ENCODE assay signal across 18 mouse cellular contexts in the genomic region with DNA sequence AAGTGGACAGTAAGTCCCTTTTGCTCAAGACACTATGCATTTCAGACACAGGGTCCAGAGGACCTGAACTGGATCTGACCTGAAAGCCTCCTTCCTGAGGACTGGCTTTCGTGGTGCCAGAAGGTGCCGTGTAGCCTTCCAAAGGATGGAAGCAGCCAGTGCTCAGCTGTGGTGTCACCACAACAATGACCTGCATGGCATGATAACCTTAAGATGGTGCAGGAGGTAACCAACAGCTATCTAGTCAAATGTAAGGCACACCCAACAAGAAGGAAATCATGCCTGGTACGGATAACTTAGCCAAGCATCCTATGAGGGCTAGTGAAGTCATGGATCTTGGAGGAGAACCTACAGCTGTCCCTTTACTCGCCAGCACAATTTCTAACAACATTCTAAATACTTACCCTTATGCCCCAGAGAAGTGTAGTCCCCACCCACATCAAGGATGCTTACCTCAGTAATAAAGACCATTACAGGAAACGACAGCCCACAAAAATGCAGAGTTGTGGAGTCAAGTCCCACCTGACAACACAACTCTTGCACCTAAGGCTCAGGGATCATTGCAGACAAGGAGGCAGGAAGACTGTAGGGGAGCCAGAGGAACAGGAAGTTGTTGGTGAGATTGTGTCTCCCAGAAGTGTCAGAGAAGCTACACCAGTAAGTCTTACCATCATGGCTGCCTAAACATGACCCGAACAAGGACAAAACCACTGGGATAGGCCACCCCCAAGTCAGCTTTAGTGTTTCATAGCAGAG. TPM values are rescaled to one million over a fixed set of nuclear protein-coding genes. Genes with fewer than 3 reads are reported as not detected.
A peak's percentile ranks its signal among the peaks of the same experiment; 100 is the strongest.
DNase-seq lines count a peak whose midpoint lies in the region; ATAC-seq lines count a peak whose summit lies in the region.
"Had no signal": no experiment of that assay in that cellular context is flagged by ENCODE, and none has a peak within 500 bp of the region (broad histone marks: within the 10 kb centered on the region; RNA-seq: fewer than 3 reads in every experiment).

No protein-coding gene starts in this region.

- DNase-seq in thymus, postnatal 0 days (ENCODE audit: low spot score): peak; percentile 42
- no peak for DNase-seq in thymus, postnatal 10 days (ENCODE audit: low spot score in 2 of 2)
- no peak for DNase-seq in cerebellum, postnatal 10 days
- no peak for DNase-seq in left cerebral cortex, postnatal 25 days (ENCODE audit: low spot score in 2 of 2)
- DNase-seq in MN1 (ENCODE audit: low spot score): no peak
- DNase-seq: adrenal gland, adult 2 months; adrenal gland, postnatal 25 days; B cell, adult 2 months; cerebellum, adult 2 months; cerebellum, postnatal 14 days; gastrocnemius, postnatal 10 days; heart, adult 2 months; heart, postnatal 14 days had no signal

- intact Hi-C loops in left cerebral cortex, postnatal 25 days (cut with DNase I): no loop called here

- ATAC-seq in common myeloid progenitor, adult 5-6 weeks (replicated peaks; ENCODE audit: low read depth, poor library complexity, severe bottlenecking): 0 out of 2 replicates have a peak, but pooled peaks have one; percentile 11
- ATAC-seq in megakaryocyte progenitor cell, adult 5-6 weeks (replicated peaks; ENCODE audit: poor library complexity): peak; percentile 70
- ATAC-seq: forebrain, embryonic 16.5 days; hindbrain, postnatal 0 days had no signal

RNA-seq across cellular contexts. Expression of gene Prkch, which starts 40.9 kb away (rescaled TPM):
- polyA plus RNA-seq in thymus, postnatal 0 days (2015; fragmentation: Nextera tagmentation; extraction: Ambion mirVana): 37.1 and 40.4 TPM in 2 replicates
- 15.9 and 18.0 TPM in 2 replicates for total RNA-seq in common myeloid progenitor, adult 5-6 weeks (2017)
- 4.2 and 7.5 TPM in 2 replicates for total RNA-seq in megakaryocyte progenitor cell, adult 5-6 weeks (2015)
- 4.5 and 4.9 TPM in 2 replicates for total RNA-seq in megakaryocyte progenitor cell, adult 5-6 weeks (2017)
- 1 to 10 TPM; 3.5 to 9.3 TPM for total RNA-seq in left cerebral cortex, postnatal 25 days (2021)
- polyA plus RNA-seq: G1E had no signal
